Mouse (Mus musculus): Measurements from ENCODE around the gene Crebbp. TPM values are rescaled to one million over a fixed set of nuclear protein-coding genes. Genes with fewer than 3 reads are reported as not detected.
"Not testable (repeated sequence)": the region's sequence is repeated elsewhere in the genome, so short reads cannot be mapped to it uniquely, and the experiment has no call there.

Crebbp gene
- 10 to 100 TPM; 73.3 to 76.9 (median 74.6) TPM for total RNA-seq (2022)

GRCm38 (mm10) chr16:4213799-4214551, at the start of gene Crebbp:
Gene Crebbp (minus strand): TSS chr16:4213997.
- peak; percentile 79 to 84 for DNase-seq (ENCODE audit: low spot score in 2 of 2)

DNA sequence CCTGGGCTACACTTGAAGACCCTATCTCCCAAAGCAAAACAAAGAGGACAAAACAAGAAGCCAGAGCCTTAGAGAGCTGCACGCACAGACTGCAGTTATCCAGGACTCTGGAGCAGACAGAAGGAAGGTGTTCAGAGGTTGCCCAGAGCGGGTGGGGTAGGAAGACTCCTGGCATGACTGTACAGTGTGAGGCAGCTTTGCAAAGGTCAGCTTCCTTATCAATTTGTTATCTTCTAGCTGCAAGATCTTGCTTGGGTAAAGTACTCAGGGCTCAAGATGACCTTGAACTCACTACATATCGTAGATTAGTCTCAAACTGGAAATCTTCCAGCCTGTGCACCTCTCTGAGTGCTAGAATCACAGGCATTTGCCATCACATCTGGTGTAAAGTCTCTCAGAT, 49.7 kb upstream of the Crebbp start:
- DNase-seq (ENCODE audit: low spot score in 2 of 2), result no peak

DNA sequence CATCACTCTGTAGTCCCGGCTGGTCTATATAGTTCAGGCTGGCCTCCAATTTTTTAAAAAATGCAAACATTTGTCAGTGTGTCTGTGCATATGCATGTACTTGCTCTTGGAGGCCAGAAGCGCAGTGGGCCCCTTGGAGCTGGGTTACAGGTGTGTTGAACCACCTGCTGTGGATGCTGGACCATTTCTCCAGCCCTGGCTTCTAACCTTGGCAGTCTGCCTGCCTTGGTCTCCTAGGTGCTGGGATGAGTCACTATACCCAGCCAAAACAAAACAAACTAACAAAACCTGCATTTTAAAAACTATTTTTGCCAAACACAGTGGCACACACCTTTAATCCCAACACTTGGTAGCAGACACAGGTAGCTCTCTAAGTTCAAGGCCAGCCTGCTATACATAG, 43.7 kb upstream of the Crebbp start:
- no peak for DNase-seq (ENCODE audit: low spot score in 2 of 2)

DNA sequence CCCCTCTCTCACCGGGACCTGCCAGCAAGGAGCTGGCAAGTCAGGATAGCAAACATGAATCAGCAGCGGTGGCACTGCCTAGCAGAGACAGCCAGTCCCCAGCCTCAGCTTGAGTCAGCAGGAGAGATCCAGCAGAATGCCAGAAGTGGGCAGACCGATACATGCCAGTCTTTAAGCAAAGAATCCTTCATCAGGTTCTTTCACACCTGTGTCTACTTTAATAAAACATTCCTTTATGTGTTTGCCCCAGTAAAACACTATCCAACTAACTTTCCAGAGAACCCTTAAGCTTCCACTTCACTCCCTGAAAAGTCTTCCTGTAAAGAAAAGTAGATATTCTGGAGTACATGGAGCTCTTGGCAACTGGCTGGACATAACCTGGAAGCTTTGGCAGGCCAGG, 35.0 kb upstream of the Crebbp start:
- no peak for DNase-seq (ENCODE audit: low spot score in 2 of 2)

DNA sequence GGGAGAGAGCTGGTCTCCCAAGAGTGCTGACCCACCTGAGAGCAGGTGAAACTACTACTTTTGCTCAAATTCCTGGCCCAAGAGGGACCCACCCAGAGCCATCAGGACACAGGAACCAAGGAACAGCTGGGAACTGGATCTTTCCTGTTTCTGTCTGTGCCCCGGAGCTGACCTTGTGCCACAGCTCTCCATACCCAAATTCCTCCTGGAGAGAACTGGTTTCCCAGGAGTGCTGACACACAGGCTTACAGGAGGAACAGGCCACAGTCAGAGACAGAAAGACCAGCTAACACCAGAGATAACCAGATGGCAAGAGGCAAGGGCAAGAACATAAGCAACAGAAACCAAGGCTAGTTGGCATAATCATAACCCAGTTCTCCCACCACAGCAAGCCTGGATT, 31.4 kb upstream of the Crebbp start:
- not testable (repeated sequence) for DNase-seq (ENCODE audit: low spot score in 2 of 2)

GRCm38 (mm10) chr16:4236131-4236530, 22.3 kb upstream of the Crebbp start:
- no peak for DNase-seq (ENCODE audit: low spot score in 2 of 2)

GRCm38 (mm10) chr16:4235587-4235986, 21.8 kb upstream of the Crebbp start:
- no peak for DNase-seq (ENCODE audit: low spot score in 2 of 2)

DNA sequence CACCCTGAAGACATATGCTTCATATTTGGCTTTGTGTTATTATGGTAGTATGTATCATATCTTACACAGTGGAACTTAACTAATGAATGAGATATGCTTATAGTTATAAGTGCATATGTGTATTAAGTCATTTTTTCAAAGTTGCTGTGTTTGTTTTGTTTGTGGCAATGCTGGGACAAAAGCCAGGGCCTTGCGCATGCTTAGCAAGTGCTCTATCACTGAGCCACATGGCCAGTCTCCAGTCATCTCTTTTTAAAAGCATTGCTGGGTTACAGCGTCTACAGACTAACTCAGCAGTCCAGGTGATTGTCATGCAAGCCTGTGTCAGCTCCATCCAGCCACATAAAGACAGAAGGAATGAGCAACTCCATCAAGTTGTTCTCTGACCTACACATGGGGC, 12.0 kb upstream of the Crebbp start:
- DNase-seq (ENCODE audit: low spot score in 2 of 2), result no peak

- DNase-seq (ENCODE audit: low spot score in 2 of 2), result peak; percentile 12
Observed at GRCm38 (mm10) chr16:4214631-4215240, 939 bp upstream of the Crebbp start.

DNA sequence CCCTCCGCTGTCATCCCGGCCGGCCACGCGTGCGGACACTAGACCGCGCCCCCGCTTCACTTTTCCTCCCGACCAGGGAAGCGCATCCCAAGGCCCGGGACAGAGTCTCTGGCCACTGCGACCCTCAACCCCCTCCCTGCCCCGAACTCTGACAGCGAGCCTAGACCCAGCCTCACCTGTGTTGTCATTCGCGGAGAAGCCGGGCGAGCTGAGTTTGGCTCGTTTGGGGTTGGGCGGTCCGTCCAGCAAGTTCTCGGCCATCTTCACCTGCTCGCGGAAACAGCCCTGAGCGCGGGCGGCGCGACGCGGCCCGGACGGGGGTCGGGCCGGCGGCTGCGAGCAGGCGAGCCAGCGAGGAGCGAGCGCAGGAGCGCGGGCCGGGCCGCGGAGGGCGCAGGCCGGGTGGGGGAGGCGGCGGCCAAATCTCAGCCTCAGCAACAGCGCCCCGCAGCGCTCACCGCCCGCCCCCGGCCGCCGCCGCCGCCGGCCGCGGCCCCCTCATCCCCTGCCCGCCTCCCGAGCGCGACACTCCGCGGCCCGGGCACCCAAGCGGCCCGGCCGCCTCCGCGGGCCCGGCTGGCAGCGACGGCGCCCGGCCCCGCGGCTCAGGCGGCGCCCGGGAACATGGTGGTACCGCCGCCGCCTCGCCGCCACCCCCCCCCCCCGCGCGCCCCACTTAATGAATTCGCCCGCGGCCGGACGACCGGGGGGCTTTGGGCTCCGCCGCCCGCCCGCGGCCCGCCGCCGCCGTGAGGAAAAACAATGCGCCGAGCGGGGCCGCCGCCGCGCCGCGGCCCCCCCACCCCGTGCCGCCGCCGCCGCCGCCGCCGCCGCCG, 616 bp downstream of the Crebbp start:
- DNase-seq (ENCODE audit: low spot score in 2 of 2), result peak; percentile 35 to 39

DNA sequence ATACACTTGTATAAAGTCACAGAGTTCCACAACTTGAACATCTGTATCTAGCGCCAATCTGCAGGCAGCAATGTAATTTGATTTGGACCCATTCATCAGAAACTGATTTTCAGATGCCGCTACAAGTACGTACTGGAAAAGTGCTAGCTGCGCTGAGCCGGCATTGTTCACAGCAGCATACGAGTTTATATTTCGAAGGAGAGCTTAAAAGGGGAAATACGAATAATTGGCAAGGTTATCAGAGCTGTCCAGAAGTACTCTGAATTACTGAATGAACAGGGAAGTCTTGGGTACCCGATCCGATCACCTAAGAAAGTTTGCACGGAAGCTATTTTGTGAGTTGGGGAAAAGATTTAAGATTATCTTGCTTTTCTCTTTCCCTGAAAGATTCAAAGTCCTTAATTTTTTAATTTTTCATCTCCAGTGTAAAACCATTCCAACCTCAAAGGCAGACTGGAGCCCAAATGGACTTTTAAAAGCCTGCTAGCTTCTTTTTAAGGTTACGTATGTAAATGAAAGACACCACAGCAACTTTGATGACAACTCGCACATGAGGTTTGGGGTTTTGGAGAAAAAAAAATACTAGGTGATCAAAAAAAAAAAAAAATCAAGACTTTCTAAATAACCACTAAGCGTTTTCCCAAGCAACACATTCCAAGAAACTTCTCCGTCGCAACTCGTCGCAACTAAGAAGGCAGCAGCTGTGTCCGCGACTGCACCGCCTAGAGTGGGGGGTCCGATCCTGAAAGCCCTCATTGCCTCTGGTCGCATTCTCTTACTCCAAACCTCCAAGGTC, 1.4 kb downstream of the Crebbp start:
- DNase-seq (ENCODE audit: low spot score in 2 of 2), result no peak

GRCm38 (mm10) chr16:4210290-4210689, 3.5 kb downstream of the Crebbp start:
- DNase-seq (ENCODE audit: low spot score in 2 of 2), result no peak

GRCm38 (mm10) chr16:4203592-4203991, 10.2 kb downstream of the Crebbp start:
- DNase-seq (ENCODE audit: low spot score in 2 of 2), result no peak

DNA sequence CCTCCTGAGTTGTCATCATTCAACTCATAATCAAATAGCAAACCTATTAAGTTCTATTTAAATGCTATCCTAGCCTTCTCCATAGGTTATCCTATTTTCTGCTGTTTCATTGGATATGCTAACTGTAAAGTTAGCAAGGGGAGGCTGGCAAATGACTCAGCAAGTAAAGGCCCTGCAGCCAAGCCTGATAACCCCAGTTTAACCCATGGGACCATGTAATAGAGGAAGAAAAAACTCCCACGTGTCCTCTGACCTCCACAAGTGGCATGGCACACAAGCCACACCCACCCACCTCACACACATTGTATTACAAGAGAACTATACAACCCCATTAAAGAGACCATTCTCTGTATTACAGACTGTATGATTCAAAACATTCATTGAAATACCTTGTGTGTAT, 13.8 kb downstream of the Crebbp start:
- no peak for DNase-seq (ENCODE audit: low spot score in 2 of 2)

GRCm38 (mm10) chr16:4199566-4199965, 14.2 kb downstream of the Crebbp start:
- DNase-seq (ENCODE audit: low spot score in 2 of 2), result no peak

- no peak for DNase-seq (ENCODE audit: low spot score in 2 of 2)
Observed at GRCm38 (mm10) chr16:4198004-4198403, 15.8 kb downstream of the Crebbp start.

GRCm38 (mm10) chr16:4190166-4190565, 23.6 kb downstream of the Crebbp start:
- no peak for DNase-seq (ENCODE audit: low spot score in 2 of 2)

- no peak for DNase-seq (ENCODE audit: low spot score in 2 of 2)
Observed at GRCm38 (mm10) chr16:4175134-4175533, 38.7 kb downstream of the Crebbp start.

GRCm38 (mm10) chr16:4169530-4169929, 44.3 kb downstream of the Crebbp start:
- no peak for DNase-seq (ENCODE audit: low spot score in 2 of 2)

GRCm38 (mm10) chr16:4168476-4168875, 45.3 kb downstream of the Crebbp start:
- DNase-seq (ENCODE audit: low spot score in 2 of 2), result no peak

DNA sequence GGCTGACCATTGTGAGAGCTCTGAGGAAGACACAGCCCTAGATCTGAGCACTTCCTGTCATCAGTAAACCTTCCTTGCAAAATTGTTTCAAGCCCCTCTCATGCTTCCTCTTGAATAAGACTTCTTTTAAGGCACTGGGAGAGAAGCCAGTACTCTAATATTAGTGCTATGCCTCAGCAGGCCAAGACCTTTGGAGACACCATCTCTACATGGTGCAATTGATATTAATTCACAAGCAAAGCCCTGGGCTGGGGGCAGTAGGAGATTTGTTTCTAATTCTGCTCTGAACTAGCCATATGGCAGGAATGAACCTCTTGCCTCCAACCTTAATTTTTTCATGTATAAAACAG, 52.9 kb downstream of the Crebbp start:
- DNase-seq (ENCODE audit: low spot score in 2 of 2), result peak in 1 of 2 experiments; percentile 9
